Mouse (Mus musculus): ENCODE measurements at regions not wholly inside any gene's neighbourhood (a gene's known extent, or its start where the extent isn't known, plus 50 kb on each side); places are given as distances from the start of the nearest gene placed in this dataset.

- no peak for DNase-seq (ENCODE audit: low spot score)
These were observed 56.5 kb downstream of the Tmsb4x start for GRCm38 (mm10) chrX:167152611-167153010.

- DNase-seq (ENCODE audit: low spot score): no peak
These were observed 57.8 kb downstream of the Tmsb4x start for GRCm38 (mm10) chrX:167151341-167151740.

- DNase-seq (ENCODE audit: low spot score): no peak
These were observed 59.7 kb downstream of the Tmsb4x start for GRCm38 (mm10) chrX:167149400-167149799.

- no peak for DNase-seq (ENCODE audit: low spot score)
These were observed 62.4 kb downstream of the Tmsb4x start for GRCm38 (mm10) chrX:167146513-167147360.

GRCm38 (mm10) chrX:167145508-167146182, 63.5 kb downstream of the Tmsb4x start:
- no peak for DNase-seq (ENCODE audit: low spot score)

GRCm38 (mm10) chrX:167139110-167139509, 70.0 kb downstream of the Tmsb4x start:
- no peak for DNase-seq (ENCODE audit: low spot score)

GRCm38 (mm10) chrX:167134250-167134649, 74.9 kb downstream of the Tmsb4x start:
- DNase-seq (ENCODE audit: low spot score): no peak

GRCm38 (mm10) chrX:167132989-167133395, 76.1 kb downstream of the Tmsb4x start:
- DNase-seq (ENCODE audit: low spot score): no peak

GRCm38 (mm10) chrX:167131317-167131716, 77.8 kb downstream of the Tmsb4x start:
- no peak for DNase-seq (ENCODE audit: low spot score)

GRCm38 (mm10) chrX:167130601-167131000, 78.5 kb downstream of the Tmsb4x start:
- DNase-seq (ENCODE audit: low spot score): no peak

- DNase-seq (ENCODE audit: low spot score): no peak
These were observed 89.8 kb downstream of the Tmsb4x start for GRCm38 (mm10) chrX:167119288-167119687.

- no peak for DNase-seq (ENCODE audit: low spot score)
These were observed 94.0 kb downstream of the Tmsb4x start for GRCm38 (mm10) chrX:167115096-167115495.

- DNase-seq (ENCODE audit: low spot score): no peak
These were observed 97.8 kb downstream of the Tmsb4x start for GRCm38 (mm10) chrX:167111059-167111871.

GRCm38 (mm10) chrX:167108356-167108755, 100.8 kb downstream of the Tmsb4x start:
- no peak for DNase-seq (ENCODE audit: low spot score)

GRCm38 (mm10) chrX:167107469-167107868, 101.6 kb downstream of the Tmsb4x start:
- no peak for DNase-seq (ENCODE audit: low spot score)

- no peak for DNase-seq (ENCODE audit: low spot score)
These were observed 103.1 kb downstream of the Tmsb4x start for GRCm38 (mm10) chrX:167105931-167106417.

- DNase-seq (ENCODE audit: low spot score): no peak
These were observed 103.8 kb downstream of the Tmsb4x start for GRCm38 (mm10) chrX:167105354-167105753.

- no peak for DNase-seq (ENCODE audit: low spot score)
These were observed 104.9 kb downstream of the Tmsb4x start for GRCm38 (mm10) chrX:167104247-167104621.

- DNase-seq (ENCODE audit: low spot score): no peak
These were observed 105.4 kb downstream of the Tmsb4x start for GRCm38 (mm10) chrX:167103501-167104246.

- no peak for DNase-seq (ENCODE audit: low spot score)
These were observed 107.2 kb downstream of the Tmsb4x start for GRCm38 (mm10) chrX:167101929-167102328.

GRCm38 (mm10) chrX:167099411-167099810, 109.7 kb downstream of the Tmsb4x start:
- DNase-seq (ENCODE audit: low spot score): no peak

- no peak for DNase-seq (ENCODE audit: low spot score)
These were observed 110.2 kb downstream of the Tmsb4x start for GRCm38 (mm10) chrX:167098914-167099313.

Data from c-Kit-positive CD71-positive TER-119-positive erythroid progenitor cells, embryonic 14.5 days (primary cell).